Mouse (Mus musculus): Measurements from ENCODE around the gene Shroom3. TPM values are rescaled to one million over a fixed set of nuclear protein-coding genes. Genes with fewer than 3 reads are reported as not detected.

Gene Shroom3
- polyA plus RNA-seq, 1 experiment: 1.3 TPM

DNA sequence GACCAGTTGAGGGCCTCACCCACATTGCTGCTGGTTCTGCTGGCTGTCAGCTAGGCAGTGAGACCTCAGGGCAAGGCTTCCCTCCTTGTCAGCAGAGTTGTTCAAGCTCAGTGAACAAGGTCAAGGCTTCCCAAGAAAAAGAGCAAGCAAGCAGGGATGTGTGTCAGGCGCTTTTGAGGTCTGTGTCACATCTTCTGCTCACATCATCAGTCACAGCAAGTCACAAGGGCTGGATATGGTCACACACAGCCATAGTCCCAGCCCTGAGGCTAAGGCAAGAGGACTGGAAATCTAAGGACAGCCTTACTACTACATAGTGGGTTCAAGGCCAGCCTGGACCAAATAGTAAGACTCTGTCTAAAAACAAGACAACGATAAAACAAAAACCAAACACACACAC lies 311.6 kb downstream of the Shroom3 start:
- WGBS: 76% methylated on average over 2 of the region's 2 CpGs
- no peaks in the 10 kb centered on the region for H3K4me1 ChIP-seq (ENCODE audit: control insufficient read depth, insufficient read depth, low read length)
- no peak overlapping the region for H3K27ac ChIP-seq (ENCODE audit: control insufficient read depth, insufficient read depth, low read depth, low read length, poor library complexity)
- H3K4me3 ChIP-seq (replicated peaks; ENCODE audit: control insufficient read depth, low read depth, low read length): no peak overlapping the region
- no peak for TF ChIP-seq POLR2A (IDR thresholded peaks at IDR 0.05; ENCODE audit: borderline replicate concordance, control insufficient read depth, low read depth, low read length)
- no peak for TF ChIP-seq CTCF (IDR thresholded peaks at IDR 0.05; ENCODE audit: control insufficient read depth, insufficient read depth, low read length)

DNA sequence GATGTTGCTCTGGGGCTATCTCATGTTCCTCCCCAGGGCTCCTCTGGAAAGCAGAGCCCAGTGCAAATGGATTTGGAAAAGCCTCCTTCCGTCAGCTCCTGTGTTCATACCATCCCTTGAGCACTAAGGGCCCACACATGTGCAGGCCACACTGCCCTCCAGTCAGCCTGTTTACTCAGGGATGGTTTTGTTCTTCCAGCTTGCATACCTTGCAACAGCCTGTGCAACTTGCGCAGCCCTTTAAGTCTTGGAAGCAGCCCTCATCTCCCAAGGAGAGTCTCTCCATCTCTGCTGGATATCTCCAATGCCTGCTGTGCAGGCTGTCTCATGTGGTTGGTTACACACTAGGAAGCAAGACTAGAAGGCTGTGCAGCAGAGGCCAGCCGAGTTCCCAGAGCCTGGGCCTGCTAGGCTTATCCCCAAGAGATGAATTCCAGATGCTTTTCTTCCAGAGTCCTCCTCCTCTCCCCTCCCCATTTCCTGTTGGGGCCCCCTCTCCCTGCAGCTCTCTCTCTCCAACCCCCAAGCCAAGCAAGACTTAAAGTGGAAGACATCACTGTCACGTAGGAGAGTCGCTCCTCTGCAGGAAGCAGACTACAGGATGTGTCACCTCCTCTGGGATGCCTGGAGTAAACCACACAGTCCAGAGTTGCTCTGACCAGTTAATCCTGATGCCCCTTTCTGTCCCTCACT lies 314.3 kb downstream of the Shroom3 start:
- WGBS: 73% methylated on average over 5 of the region's 5 CpGs
- H3K4me1 ChIP-seq (ENCODE audit: control insufficient read depth, insufficient read depth, low read length): no peaks in the 10 kb centered on the region; the same call in 1 of the 2 replicates
- no peak for TF ChIP-seq POLR2A (IDR thresholded peaks at IDR 0.05; ENCODE audit: borderline replicate concordance, control insufficient read depth, low read depth, low read length)
- TF ChIP-seq CTCF (IDR thresholded peaks at IDR 0.05; ENCODE audit: control insufficient read depth, insufficient read depth, low read length): no peak
- no peak overlapping the region for H3K27ac ChIP-seq (ENCODE audit: control insufficient read depth, insufficient read depth, low read depth, low read length, poor library complexity)
- no peak overlapping the region for H3K4me3 ChIP-seq (replicated peaks; ENCODE audit: control insufficient read depth, low read depth, low read length)

DNA sequence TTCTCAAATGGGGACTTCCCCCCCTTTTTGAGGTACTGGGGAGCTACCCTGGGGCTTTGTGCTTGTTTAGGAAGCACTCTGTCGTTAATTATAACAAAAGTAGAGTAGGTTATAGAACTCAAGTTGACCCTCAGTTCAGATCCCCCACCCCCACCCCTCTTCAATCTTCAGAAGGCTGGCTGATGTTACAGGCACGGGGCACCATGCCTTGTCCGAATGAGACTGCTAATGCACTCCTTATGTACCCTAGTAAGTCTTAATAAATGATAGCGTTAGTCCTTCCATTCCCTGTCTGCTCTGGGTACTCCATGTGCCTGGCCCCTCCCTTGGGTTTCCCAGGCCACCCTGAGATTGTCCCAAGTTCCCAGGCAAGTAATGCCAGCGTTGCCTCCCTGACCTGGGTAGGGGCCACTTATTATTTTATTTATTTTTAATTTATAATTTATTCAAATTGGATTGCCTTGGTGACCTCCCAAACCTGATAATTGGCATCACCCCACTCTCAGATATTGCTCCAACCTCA lies 315.3 kb downstream of the Shroom3 start:
- Histone ChIP-seq H3K4me3 (replicated peaks; ENCODE audit: control insufficient read depth, low read depth, low read length) (no peak overlapping the region), H3K4me1 (ENCODE audit: control insufficient read depth, insufficient read depth, low read length) (no peaks in the 10 kb centered on the region; the same call in 1 of the 2 replicates), H3K27ac (ENCODE audit: control insufficient read depth, insufficient read depth, low read depth, low read length, poor library complexity) (no peak overlapping the region)
- WGBS: 59% methylated on average over 5 of the region's 5 CpGs
- no peak for TF ChIP-seq POLR2A (IDR thresholded peaks at IDR 0.05; ENCODE audit: borderline replicate concordance, control insufficient read depth, low read depth, low read length)
- TF ChIP-seq CTCF (IDR thresholded peaks at IDR 0.05; ENCODE audit: control insufficient read depth, insufficient read depth, low read length): no peak

DNA sequence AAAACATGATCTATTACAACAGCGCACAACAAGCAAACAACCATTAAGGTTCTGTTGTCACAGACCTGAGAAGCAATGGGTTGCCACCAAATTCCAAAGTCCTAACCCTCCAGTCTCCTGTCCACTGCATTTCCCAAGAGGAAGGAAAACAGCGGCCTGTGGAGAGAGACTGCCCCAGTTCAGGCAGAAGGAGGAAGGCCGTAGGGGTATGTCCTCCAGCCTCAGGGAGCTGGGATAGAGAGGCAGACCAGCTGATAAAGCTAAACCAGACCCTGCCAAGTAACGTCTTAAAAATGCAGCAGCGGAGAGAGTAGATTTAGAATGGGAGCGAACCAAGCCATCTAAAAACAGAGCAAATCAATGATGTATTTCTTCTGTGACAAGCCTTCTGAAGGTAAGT lies 316.8 kb downstream of the Shroom3 start:
- Histone ChIP-seq H3K4me3 (replicated peaks; ENCODE audit: control insufficient read depth, low read depth, low read length) (no peak overlapping the region), H3K4me1 (ENCODE audit: control insufficient read depth, insufficient read depth, low read length) (no peaks in the 10 kb centered on the region; the same call in 1 of the 2 replicates), H3K27ac (ENCODE audit: control insufficient read depth, insufficient read depth, low read depth, low read length, poor library complexity) (no peak overlapping the region; the same call in 1 of the 2 replicates)
- TF ChIP-seq POLR2A (IDR thresholded peaks at IDR 0.05; ENCODE audit: borderline replicate concordance, control insufficient read depth, low read depth, low read length) (no peak), CTCF (IDR thresholded peaks at IDR 0.05; ENCODE audit: control insufficient read depth, insufficient read depth, low read length) (no peak)
- 78% methylated on average over 6 of the region's 6 CpGs for WGBS

DNA sequence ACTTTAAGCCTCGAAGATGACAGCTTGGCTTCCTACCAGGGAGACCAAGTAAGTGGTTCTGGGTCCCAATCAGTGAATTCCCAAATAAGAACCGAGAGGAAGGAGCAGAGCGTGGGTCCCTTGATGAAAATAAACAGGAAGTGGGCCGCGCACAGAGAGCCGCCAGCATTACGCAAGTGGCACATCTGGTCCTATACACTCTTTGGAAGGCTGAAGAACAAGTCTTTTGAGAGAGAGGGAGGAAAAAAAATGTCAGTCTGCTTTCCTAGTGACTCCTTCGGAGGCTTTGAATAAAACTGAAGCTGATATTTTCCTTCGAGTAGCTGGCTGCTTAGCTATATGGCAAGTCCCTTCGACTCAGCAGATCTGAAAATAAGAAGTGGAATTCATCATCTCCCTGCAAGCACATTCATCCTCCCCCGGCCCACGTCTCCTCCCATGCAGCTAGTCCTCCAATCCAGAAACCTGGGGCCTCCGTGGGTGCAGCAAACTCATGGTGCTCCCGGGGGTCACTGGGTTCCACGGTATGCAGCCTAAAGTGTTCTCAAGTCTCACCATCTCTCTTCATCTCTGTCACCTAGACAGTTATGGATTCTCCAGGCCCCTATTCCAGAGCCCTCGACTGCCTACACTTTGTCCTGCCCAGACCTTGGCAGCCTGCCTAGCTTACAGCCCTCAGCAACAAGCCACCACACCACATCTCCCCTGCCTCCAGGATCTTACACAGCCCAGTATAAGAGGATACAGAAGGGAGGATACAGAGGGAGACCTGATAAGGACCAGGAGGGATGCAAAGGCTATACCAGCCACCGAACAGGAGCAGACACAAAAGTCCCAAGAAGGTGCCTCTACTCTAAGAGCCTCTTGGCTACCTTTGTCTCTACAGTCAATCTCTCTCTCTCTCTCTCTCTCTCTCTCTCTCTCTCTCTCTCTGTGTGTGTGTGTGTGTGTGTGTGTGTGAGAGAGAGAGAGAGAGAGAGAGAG lies 317.8 kb downstream of the Shroom3 start:
- 25% methylated on average over 17 of the region's 17 CpGs for WGBS
- TF ChIP-seq CTCF (IDR thresholded peaks at IDR 0.05; ENCODE audit: control insufficient read depth, insufficient read depth, low read length): no peak
- no peak for TF ChIP-seq POLR2A (IDR thresholded peaks at IDR 0.05; ENCODE audit: borderline replicate concordance, control insufficient read depth, low read depth, low read length)
- no peak overlapping the region for H3K4me3 ChIP-seq (replicated peaks; ENCODE audit: control insufficient read depth, low read depth, low read length)
- no peak overlapping the region for H3K27ac ChIP-seq (ENCODE audit: control insufficient read depth, insufficient read depth, low read depth, low read length, poor library complexity)
- no peaks in the 10 kb centered on the region; the same call in 1 of the 2 replicates for H3K4me1 ChIP-seq (ENCODE audit: control insufficient read depth, insufficient read depth, low read length)

DNA sequence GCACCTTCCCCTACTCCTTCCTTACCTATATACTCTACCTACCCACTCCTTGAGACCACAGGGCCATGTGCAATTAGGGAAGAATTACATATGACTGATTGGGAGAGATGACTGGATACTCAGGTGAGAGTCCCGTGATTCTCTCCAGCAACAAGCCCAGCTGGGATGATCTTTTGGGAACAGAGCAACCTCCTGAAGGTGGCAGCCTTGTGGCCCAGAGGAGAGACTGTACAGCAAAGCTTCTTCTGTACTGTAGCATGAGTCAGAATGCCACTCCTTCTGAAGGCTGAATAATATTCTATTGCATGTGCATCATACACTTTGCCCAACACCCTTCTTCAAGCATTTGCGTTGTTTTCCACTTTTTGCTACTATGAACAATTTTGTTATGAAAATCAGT lies 319.4 kb downstream of the Shroom3 start:
- TF ChIP-seq CTCF (IDR thresholded peaks at IDR 0.05; ENCODE audit: control insufficient read depth, insufficient read depth, low read length) (no peak), POLR2A (IDR thresholded peaks at IDR 0.05; ENCODE audit: borderline replicate concordance, control insufficient read depth, low read depth, low read length) (no peak)
- H3K4me3 ChIP-seq (replicated peaks; ENCODE audit: control insufficient read depth, low read depth, low read length): no peak overlapping the region
- 77% methylated on average over 2 of the region's 2 CpGs for WGBS
- H3K27ac ChIP-seq (ENCODE audit: control insufficient read depth, insufficient read depth, low read depth, low read length, poor library complexity): no peak overlapping the region
- no peaks in the 10 kb centered on the region; the same call in 1 of the 2 replicates for H3K4me1 ChIP-seq (ENCODE audit: control insufficient read depth, insufficient read depth, low read length)

DNA sequence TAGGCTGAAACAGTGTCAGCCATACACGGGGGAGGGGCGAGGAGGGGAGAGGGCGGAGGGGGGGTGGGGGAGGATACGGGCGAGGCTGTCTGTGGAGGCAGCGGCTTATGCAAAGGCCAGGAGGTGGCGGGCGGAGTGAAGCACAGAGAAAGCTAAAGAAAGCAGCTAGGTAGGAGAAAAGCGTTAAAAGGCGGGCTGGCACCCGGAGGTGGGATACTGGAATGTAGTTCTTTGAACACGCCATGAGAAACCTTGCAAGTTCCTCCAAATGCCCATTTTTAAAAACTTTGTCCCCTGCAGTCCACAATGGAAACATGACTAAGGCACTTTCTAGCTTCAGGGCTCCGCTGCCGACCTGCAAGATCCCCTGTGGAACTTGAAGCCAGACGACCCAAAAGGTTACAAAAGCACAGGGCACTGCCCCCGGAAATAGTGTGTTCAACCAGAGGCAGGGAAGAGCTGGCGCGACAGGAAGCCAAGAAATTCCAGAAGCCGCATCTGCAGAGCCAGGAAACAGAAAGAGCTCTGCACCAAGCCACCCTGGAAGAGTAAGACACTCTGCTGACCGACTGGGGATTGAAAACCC lies 322.1 kb downstream of the Shroom3 start:
- no peak overlapping the region for H3K27ac ChIP-seq (ENCODE audit: control insufficient read depth, insufficient read depth, low read depth, low read length, poor library complexity)
- WGBS: 4% methylated on average over 20 of the region's 20 CpGs
- H3K4me1 ChIP-seq (ENCODE audit: control insufficient read depth, insufficient read depth, low read length): no peaks in the 10 kb centered on the region; the same call in 1 of the 2 replicates
- H3K4me3 ChIP-seq (replicated peaks; ENCODE audit: control insufficient read depth, low read depth, low read length): no peak overlapping the region
- no peak for TF ChIP-seq CTCF (IDR thresholded peaks at IDR 0.05; ENCODE audit: control insufficient read depth, insufficient read depth, low read length)
- no peak for TF ChIP-seq POLR2A (IDR thresholded peaks at IDR 0.05; ENCODE audit: borderline replicate concordance, control insufficient read depth, low read depth, low read length)

All from bone marrow, adult 2 months (tissue).